Mouse (Mus musculus) embryo, embryonic 10.5 days (tissue): ENCODE data around the gene Macrod1.

Experiments
- DNase-seq: peaks from one replicate; pipeline ENCODE4 v3.0.0-alpha.2; 2015; ENCODE audit warnings: low spot score

The Macrod1 gene

GRCm38 (mm10) chr19:7083035-7083794, 26.6 kb downstream of the Macrod1 start:
- DNase-seq, result no peak

- DNase-seq, result no peak
Observed at GRCm38 (mm10) chr19:7084734-7085133, 28.1 kb downstream of the Macrod1 start.

GRCm38 (mm10) chr19:7088558-7088957, 31.9 kb downstream of the Macrod1 start:
- no peak for DNase-seq

GRCm38 (mm10) chr19:7089050-7089449, 32.4 kb downstream of the Macrod1 start:
- DNase-seq, result no peak

DNA sequence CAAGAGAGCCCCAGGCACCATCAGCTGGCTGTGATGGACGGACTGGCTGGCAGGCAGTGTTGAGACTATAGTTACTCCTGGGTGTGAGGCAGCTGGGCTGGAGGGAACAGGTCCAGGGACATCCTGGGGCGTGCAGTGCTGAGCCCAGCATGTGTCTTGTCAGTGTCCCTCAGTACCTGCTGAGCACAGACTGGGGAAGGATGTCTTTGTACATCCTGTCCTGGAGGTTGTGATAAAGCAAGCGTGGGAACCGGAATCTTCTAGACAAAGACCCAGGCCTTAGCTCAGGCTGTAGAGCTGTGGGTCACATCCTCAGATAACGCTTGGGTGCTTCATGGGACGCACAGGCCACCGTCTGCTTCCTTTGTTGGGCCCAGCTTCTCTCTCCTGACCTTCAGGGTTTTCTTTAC, 33.2 kb downstream of the Macrod1 start:
- no peak for DNase-seq

- no peak for DNase-seq
Observed at GRCm38 (mm10) chr19:7090369-7091064, 33.9 kb downstream of the Macrod1 start.

DNA sequence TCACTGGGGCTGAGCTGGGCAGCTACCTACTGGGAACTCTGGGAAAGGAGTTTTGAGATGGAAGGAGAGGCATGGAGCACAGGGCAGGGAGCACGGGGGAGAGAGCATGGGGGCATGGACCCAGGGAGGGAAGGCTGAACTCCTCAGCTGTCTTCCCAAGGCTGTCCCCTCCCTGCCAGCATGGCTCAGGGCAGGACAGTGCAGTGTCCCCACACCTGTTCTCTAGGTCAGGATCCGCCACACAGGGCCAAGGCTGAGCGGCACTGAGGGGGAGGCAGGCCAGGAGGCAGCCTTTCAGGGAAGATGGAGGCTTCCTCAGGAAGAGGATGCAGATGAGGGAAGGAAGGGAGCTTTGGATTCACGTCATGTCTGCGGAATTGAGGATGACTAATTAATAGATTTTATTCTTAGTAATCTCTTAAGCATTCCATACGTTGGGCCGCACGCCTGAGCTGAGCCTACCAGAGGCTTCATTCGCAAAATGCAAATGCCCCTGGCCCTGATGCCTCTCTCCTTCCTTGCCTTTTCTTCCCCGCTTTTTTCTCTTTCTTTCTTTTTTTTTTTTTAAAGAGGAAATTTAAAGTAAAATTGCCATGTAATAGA, 34.9 kb downstream of the Macrod1 start:
- no peak for DNase-seq

GRCm38 (mm10) chr19:7092756-7093155, 36.1 kb downstream of the Macrod1 start:
- DNase-seq, result no peak

GRCm38 (mm10) chr19:7099620-7100155, 43.1 kb downstream of the Macrod1 start:
- DNase-seq, result no peak

DNA sequence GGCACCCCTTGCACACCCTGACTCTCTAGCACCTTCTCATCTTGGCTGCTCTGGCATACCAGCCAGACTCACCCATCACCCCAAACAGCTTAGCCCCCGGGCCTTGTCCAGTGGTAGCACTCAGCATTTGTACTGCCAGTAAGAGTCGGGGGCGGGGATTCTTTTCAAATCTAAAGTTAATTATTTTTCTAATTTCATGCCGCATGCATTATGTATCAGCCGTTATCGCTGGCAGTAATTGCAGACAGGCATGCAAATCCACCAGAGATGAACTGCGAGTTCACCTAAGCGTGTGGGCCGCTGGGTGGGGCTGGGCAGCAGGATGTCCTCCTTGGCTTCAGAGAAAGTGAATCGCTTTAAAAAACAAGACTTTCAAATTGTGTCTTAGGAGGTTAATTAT, 45.4 kb downstream of the Macrod1 start:
- DNase-seq, result no peak

- DNase-seq, result peak; percentile 60
Observed at GRCm38 (mm10) chr19:7103349-7103992, 46.9 kb downstream of the Macrod1 start.

DNA sequence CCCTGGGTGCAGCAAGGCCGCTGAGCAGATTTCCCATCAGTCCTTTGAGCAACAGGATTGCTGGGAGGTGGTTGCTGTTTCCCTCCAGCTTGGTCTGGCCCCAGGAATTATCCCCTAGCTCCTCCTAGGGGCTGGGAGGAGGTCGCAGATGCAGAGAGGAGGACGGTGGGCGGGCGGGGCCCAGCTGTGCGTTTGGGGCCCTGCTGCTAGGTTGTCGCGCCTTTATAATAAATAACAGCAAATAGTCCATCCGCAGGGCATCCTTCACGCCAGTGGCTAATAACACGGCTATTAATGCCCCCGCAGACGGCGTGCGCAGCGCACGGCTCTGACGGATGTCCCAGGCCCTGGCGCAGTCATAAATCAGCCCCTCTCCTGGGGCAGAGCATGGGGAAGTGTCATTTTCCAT, 47.4 kb downstream of the Macrod1 start:
- DNase-seq, result peak; percentile 77

GRCm38 (mm10) chr19:7105544-7105943, 48.9 kb downstream of the Macrod1 start, which contains the start of gene Flrt1:
Gene Flrt1 (minus strand): TSS chr19:7105729.
- DNase-seq, result no peak

DNA sequence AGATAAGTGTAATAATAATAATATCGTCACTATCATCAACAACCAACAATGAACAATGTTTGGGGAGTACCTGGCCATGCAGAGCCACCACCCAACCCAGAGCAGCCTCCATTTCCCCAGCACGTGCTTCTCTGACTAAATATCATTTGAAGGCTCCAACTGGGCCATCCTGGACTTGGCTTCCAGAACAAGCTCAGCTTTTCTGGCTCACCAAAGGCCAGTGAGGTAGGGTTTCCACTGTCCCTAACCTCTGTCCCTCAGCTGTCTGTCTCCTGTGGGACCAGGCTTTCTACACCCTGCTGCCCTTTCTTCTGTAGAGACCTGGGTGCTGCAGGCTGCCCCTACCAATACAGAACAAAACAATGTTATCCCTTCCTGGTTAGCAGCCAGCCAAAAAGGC, 50.0 kb downstream of the Macrod1 start:
- no peak for DNase-seq

GRCm38 (mm10) chr19:7107174-7107573, 50.6 kb downstream of the Macrod1 start:
- DNase-seq, result no peak

GRCm38 (mm10) chr19:7108114-7108905, 51.7 kb downstream of the Macrod1 start:
- peak; percentile 62 for DNase-seq

DNA sequence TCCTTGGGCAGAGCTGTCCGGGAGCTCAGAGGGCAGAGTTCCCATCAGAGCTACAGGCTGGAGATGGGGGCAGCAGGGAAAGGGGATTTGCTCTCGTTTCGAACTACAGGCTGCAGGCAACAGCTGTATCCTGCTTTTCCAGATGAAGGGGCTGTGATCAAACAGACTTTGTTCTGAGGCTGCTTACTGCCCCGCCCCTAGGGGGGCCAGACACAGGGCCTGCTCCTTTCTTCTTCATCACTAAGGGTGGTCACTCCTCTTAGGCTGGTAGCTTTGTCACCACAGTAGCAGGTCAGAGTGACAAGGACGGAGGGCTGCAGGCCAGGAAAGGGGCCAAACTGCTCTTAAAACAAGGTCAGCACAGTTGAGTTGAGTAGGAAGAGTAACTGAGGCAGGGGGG, 53.5 kb downstream of the Macrod1 start:
- DNase-seq, result peak; percentile 62

- DNase-seq, result no peak
Observed at GRCm38 (mm10) chr19:7110875-7111274, 54.3 kb downstream of the Macrod1 start.

GRCm38 (mm10) chr19:7111309-7111708, 54.7 kb downstream of the Macrod1 start:
- no peak for DNase-seq

DNA sequence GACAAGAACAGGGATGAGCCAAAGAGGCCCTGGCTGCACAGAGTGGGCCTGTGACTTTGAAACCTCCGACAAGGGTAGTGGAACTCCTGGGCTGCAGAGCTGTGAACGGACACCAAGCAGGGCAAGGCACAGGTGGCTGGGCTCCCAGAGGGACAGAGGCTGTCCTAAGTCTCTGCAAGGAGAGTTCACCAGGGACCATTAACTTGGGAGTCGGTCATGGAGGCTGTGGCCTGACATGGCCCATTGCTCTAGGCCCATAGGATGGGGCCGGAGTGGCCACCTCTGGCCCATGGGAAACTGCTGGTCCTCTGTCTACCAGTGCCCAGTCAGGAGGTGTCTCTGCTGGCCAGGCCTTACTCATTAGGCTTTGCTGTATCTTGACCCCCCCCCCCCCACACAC, 55.1 kb downstream of the Macrod1 start:
- DNase-seq, result no peak

DNA sequence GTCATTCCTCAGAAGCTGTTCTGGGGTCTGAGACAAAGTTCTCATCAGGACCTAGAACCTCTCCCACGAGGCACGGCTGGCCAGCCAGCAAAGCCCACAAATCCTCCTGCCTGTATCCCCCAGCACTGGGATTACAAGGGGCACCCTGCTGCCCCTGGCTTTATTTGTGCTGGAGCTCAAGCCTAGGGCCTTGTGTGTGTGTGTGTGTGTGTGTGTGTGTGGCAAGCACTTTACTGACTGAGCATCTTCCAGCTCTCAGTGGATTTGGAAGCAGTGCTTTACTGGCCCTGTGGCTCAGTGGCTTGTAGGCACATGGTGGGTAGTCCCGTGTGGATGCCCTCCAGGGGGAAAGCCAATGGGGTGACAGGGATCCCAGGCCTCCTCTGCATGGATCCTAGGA, 56.0 kb downstream of the Macrod1 start:
- DNase-seq, result no peak
